Mouse (Mus musculus) kidney, adult 10 weeks (tissue): ENCODE measurements around the gene Rpp30. TPM values are rescaled to one million over a fixed set of nuclear protein-coding genes. Genes with fewer than 3 reads are reported as not detected.

Source experiments
- polyA plus RNA-seq: library from polyadenylated mRNA; stranded (reverse); fragments of 350-450 nt; fragmentation: Illumina TruSeq; extraction: RNeasy Lipid Tissue Mini Kit (QIAGEN cat#74804); gene quantifications from one replicate; pipeline ENCODE4 v1.2.3, GENCODE M21; 2014; ENCODE audit warnings: low read depth, low replicate concordance

Gene Rpp30
- polyA plus RNA-seq = 41.8 TPM

GRCm38 (mm10) chr19:36083262-36084225, at the start of gene Rpp30:
TSS of gene Rpp30 (plus strand) at chr19:36083716.

GRCm38 (mm10) chr19:36057231-36057811, 26.2 kb upstream of the Rpp30 start, which contains the start of gene Htr7:
TSS of gene Htr7 (minus strand) at chr19:36057507.

GRCm38 (mm10) chr19:36119783-36120471, 36.4 kb downstream of the Rpp30 start, which contains the start of gene Ankrd1:
TSS of gene Ankrd1 (minus strand) at chr19:36120099.

Other genes starting within 250 kb of the Rpp30 start
- not detected for gene Htr7, start 26.2 kb upstream of the Rpp30 start, polyA plus RNA-seq
- 3.8 TPM for gene Ankrd1, start 36.4 kb downstream of the Rpp30 start, polyA plus RNA-seq